Mouse (Mus musculus): ENCODE results near the gene Gm49403. TPM values are rescaled to one million over a fixed set of nuclear protein-coding genes. Genes with fewer than 3 reads are reported as not detected.
"Not testable (repeated sequence)": the region's sequence is repeated elsewhere in the genome, so short reads cannot be mapped to it uniquely, and the experiment has no call there.

Gene Gm49403
- polyA plus RNA-seq, 1 experiment from 2014 or later, result not detected

- ATAC-seq; H3K27ac ChIP-seq (ENCODE audit: low read depth, low read length); H3K9ac ChIP-seq (ENCODE audit: low read depth, low read length); H3K9me3 ChIP-seq (ENCODE audit: control insufficient read depth, low read length); H3K4me3 ChIP-seq (ENCODE audit: low read length); H3K27me3 ChIP-seq (replicated peaks; ENCODE audit: control insufficient read depth, insufficient read depth, low read length): not testable (repeated sequence)
- Histone ChIP-seq H3K4me1 (ENCODE audit: control insufficient read depth, insufficient read depth, low read depth, low read length) (peaks cover 11% of the 10 kb centered on the region), H3K4me2 (ENCODE audit: low read length) (peak overlapping the region; percentile 62), H3K36me3 (ENCODE audit: control insufficient read depth, insufficient read depth, low read length) (peaks cover 18% of the 10 kb centered on the region)
- WGBS, result 87% methylated on average over 3 of the region's 3 CpGs
These were observed 13.3 kb upstream of the Gm49403 start for GRCm38 (mm10) chr19:8870381-8870780.

GRCm38 (mm10) chr19:8870838-8871237 lies 12.9 kb upstream of the Gm49403 start:
- Histone ChIP-seq H3K9ac (ENCODE audit: low read depth, low read length) (peak overlapping the region; percentile 66), H3K9me3 (ENCODE audit: control insufficient read depth, low read length) (no peaks in the 10 kb centered on the region), H3K4me1 (ENCODE audit: control insufficient read depth, insufficient read depth, low read depth, low read length) (peaks cover 11% of the 10 kb centered on the region), H3K4me2 (ENCODE audit: low read length) (peak overlapping the region; percentile 62), H3K4me3 (ENCODE audit: low read length) (peak overlapping the region; percentile 75), H3K27ac (ENCODE audit: low read depth, low read length) (peak overlapping the region; percentile 76; the same call in 1 of the 2 replicates), H3K36me3 (ENCODE audit: control insufficient read depth, insufficient read depth, low read length) (peaks cover 22% of the 10 kb centered on the region), H3K27me3 (replicated peaks; ENCODE audit: control insufficient read depth, insufficient read depth, low read length) (no peaks in the 10 kb centered on the region)
- WGBS, result 58% methylated on average over 9 of the region's 9 CpGs
- peak; percentile 41 for ATAC-seq

GRCm38 (mm10) chr19:8871267-8872186 lies 12.2 kb upstream of the Gm49403 start, which contains the start of gene Ubxn1:
TSS of gene Ubxn1 (plus strand) at chr19:8871496.
- no peaks in the 10 kb centered on the region for H3K9me3 ChIP-seq (ENCODE audit: control insufficient read depth, low read length)
- 2% methylated on average over 59 of the region's 59 CpGs for whole genome bisulfite sequencing
- H3K36me3 ChIP-seq (ENCODE audit: control insufficient read depth, insufficient read depth, low read length), result peaks cover 25% of the 10 kb centered on the region
- H3K27me3 ChIP-seq (replicated peaks; ENCODE audit: control insufficient read depth, insufficient read depth, low read length), result no peaks in the 10 kb centered on the region
- H3K9ac ChIP-seq (ENCODE audit: low read depth, low read length), result peak within 1 kb of the TSS; percentile 86
- H3K4me3 ChIP-seq (ENCODE audit: low read length), result peak within 1 kb of the TSS; percentile 75
- H3K4me2 ChIP-seq (ENCODE audit: low read length), result peak within 1 kb of the TSS; percentile 81
- peak within 1 kb of the TSS; percentile 76 for H3K27ac ChIP-seq (ENCODE audit: low read depth, low read length)
- ATAC-seq, result peak; percentile 97
- H3K4me1 ChIP-seq (ENCODE audit: control insufficient read depth, insufficient read depth, low read depth, low read length), result peaks cover 11% of the 10 kb centered on the region

- Histone ChIP-seq H3K36me3 (ENCODE audit: control insufficient read depth, insufficient read depth, low read length) (peaks cover 26% of the 10 kb centered on the region), H3K27ac (ENCODE audit: low read depth, low read length) (no peak overlapping the region), H3K27me3 (replicated peaks; ENCODE audit: control insufficient read depth, insufficient read depth, low read length) (no peaks in the 10 kb centered on the region), H3K4me1 (ENCODE audit: control insufficient read depth, insufficient read depth, low read depth, low read length) (peaks cover 11% of the 10 kb centered on the region), H3K9me3 (ENCODE audit: control insufficient read depth, low read length) (no peaks in the 10 kb centered on the region), H3K4me2 (ENCODE audit: low read length) (peak overlapping the region; percentile 81), H3K4me3 (ENCODE audit: low read length) (peak overlapping the region; percentile 75), H3K9ac (ENCODE audit: low read depth, low read length) (peak overlapping the region; percentile 86)
- ATAC-seq, result no peak
- WGBS, result 78% methylated on average over 10 of the region's 10 CpGs
These were observed 11.4 kb upstream of the Gm49403 start for GRCm38 (mm10) chr19:8872266-8872840.

- no peak overlapping the region for H3K4me3 ChIP-seq (ENCODE audit: low read length)
- H3K4me2 ChIP-seq (ENCODE audit: low read length), result no peak overlapping the region
- no peaks in the 10 kb centered on the region for H3K9me3 ChIP-seq (ENCODE audit: control insufficient read depth, low read length)
- no peaks in the 10 kb centered on the region for H3K27me3 ChIP-seq (replicated peaks; ENCODE audit: control insufficient read depth, insufficient read depth, low read length)
- ATAC-seq, result no peak
- no peak overlapping the region for H3K9ac ChIP-seq (ENCODE audit: low read depth, low read length)
- H3K4me1 ChIP-seq (ENCODE audit: control insufficient read depth, insufficient read depth, low read depth, low read length), result peaks cover 18% of the 10 kb centered on the region
- H3K27ac ChIP-seq (ENCODE audit: low read depth, low read length), result no peak overlapping the region
- WGBS, result 96% methylated on average over 7 of the region's 7 CpGs
- H3K36me3 ChIP-seq (ENCODE audit: control insufficient read depth, insufficient read depth, low read length), result peaks cover 30% of the 10 kb centered on the region
These were observed 8.7 kb upstream of the Gm49403 start for GRCm38 (mm10) chr19:8875031-8875430.

- peaks cover 11% of the 10 kb centered on the region; the same call in 1 of the 2 replicates for H3K36me3 ChIP-seq (ENCODE audit: control insufficient read depth, insufficient read depth, low read length)
- peak within 1 kb of the TSS; percentile 86 for H3K4me2 ChIP-seq (ENCODE audit: low read length)
- no peaks in the 10 kb centered on the region for H3K9me3 ChIP-seq (ENCODE audit: control insufficient read depth, low read length)
- H3K27me3 ChIP-seq (replicated peaks; ENCODE audit: control insufficient read depth, insufficient read depth, low read length), result no peaks in the 10 kb centered on the region
- H3K9ac ChIP-seq (ENCODE audit: low read depth, low read length), result peak within 1 kb of the TSS; percentile 77
- WGBS, result under 1% methylated on average over 42 of the region's 42 CpGs
- peak within 1 kb of the TSS; percentile 81 for H3K27ac ChIP-seq (ENCODE audit: low read depth, low read length)
- peak; percentile 96 for ATAC-seq
- H3K4me1 ChIP-seq (ENCODE audit: control insufficient read depth, insufficient read depth, low read depth, low read length), result peaks cover 9% of the 10 kb centered on the region
- H3K4me3 ChIP-seq (ENCODE audit: low read length), result peak within 1 kb of the TSS; percentile 62
These were observed 3.3 kb upstream of the Gm49403 start, which contains the start of gene Uqcc3 for GRCm38 (mm10) chr19:8880311-8881033. TSS of gene Uqcc3 (minus strand) at chr19:8880923.

- no peaks in the 10 kb centered on the region for H3K9me3 ChIP-seq (ENCODE audit: control insufficient read depth, low read length)
- H3K27ac ChIP-seq (ENCODE audit: low read depth, low read length), result peak overlapping the region; percentile 81
- H3K9ac ChIP-seq (ENCODE audit: low read depth, low read length), result peak overlapping the region; percentile 77
- 23% methylated on average over 3 of the region's 3 CpGs for WGBS
- peak overlapping the region; percentile 62 for H3K4me3 ChIP-seq (ENCODE audit: low read length)
- H3K36me3 ChIP-seq (ENCODE audit: control insufficient read depth, insufficient read depth, low read length), result peaks cover 7% of the 10 kb centered on the region; the same call in 1 of the 2 replicates
- H3K27me3 ChIP-seq (replicated peaks; ENCODE audit: control insufficient read depth, insufficient read depth, low read length), result no peaks in the 10 kb centered on the region
- H3K4me1 ChIP-seq (ENCODE audit: control insufficient read depth, insufficient read depth, low read depth, low read length), result peaks cover 9% of the 10 kb centered on the region
- no peak for ATAC-seq
- H3K4me2 ChIP-seq (ENCODE audit: low read length), result peak overlapping the region; percentile 86
These were observed 2.7 kb upstream of the Gm49403 start for GRCm38 (mm10) chr19:8881034-8881392.

GRCm38 (mm10) chr19:8886916-8887584 lies 3.3 kb downstream of the Gm49403 start:
- Histone ChIP-seq H3K4me1 (ENCODE audit: control insufficient read depth, insufficient read depth, low read depth, low read length) (peaks cover 13% of the 10 kb centered on the region), H3K36me3 (ENCODE audit: control insufficient read depth, insufficient read depth, low read length) (peaks cover 3% of the 10 kb centered on the region; the same call in 1 of the 2 replicates), H3K4me2 (ENCODE audit: low read length) (peak overlapping the region; percentile 71), H3K9ac (ENCODE audit: low read depth, low read length) (no peak overlapping the region; the same call in 1 of the 2 replicates), H3K4me3 (ENCODE audit: low read length) (no peak overlapping the region), H3K27ac (ENCODE audit: low read depth, low read length) (no peak overlapping the region), H3K27me3 (replicated peaks; ENCODE audit: control insufficient read depth, insufficient read depth, low read length) (no peaks in the 10 kb centered on the region), H3K9me3 (ENCODE audit: control insufficient read depth, low read length) (no peaks in the 10 kb centered on the region)
- WGBS, result 60% methylated on average over 1 of the region's 1 CpGs
- ATAC-seq, result no peak

Data from hindbrain, embryonic 16.5 days (tissue).